Mouse (Mus musculus): ENCODE data around the gene Shank1.

DNA sequence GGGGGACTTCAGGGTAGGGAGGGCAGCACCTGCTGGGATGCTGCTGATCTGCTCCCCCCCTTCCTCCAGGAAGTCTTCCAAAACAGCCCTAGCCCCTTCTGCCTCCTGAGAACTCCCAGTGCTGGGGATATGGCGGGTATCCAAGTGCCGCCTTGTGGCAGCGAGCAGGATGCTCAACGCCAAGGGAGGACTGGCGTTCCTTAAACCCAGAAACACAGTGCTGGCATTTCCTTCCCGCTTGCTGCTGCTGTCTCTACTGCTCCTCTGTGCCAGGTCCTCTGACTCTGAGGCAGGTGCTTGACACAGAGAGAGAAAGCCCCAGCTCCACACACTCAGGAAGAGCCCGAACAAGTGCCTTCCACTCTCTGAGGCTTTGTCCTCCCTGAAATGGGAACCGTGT lies 10.8 kb downstream of the Shank1 start:
- no peak for TF ChIP-seq CTCF (IDR thresholded peaks at IDR 0.05; ENCODE audit: extremely low read depth, insufficient read length, insufficient replicate concordance, low read depth, low read length)
- TF ChIP-seq POLR2A (IDR thresholded peaks at IDR 0.05; ENCODE audit: low read depth, low read length) = no peak
